Mouse (Mus musculus): ENCODE measurements around the gene Dnah1. TPM values are rescaled to one million over a fixed set of nuclear protein-coding genes. Genes with fewer than 3 reads are reported as not detected.

Gene Dnah1
- polyA plus RNA-seq, 1 experiment from 2014 or later: 4.6 TPM

Other genes starting within 250 kb of the Dnah1 start
- gene Smim4, start 194.9 kb downstream of the Dnah1 start, polyA plus RNA-seq (2015; fragmentation: Nextera tagmentation; extraction: Ambion mirVana): 59.3 and 61.1 TPM in 2 replicates
- gene Nt5dc2, start 192.8 kb downstream of the Dnah1 start, polyA plus RNA-seq (2015; fragmentation: Nextera tagmentation; extraction: Ambion mirVana): 269 and 270 TPM in 2 replicates
- gene Stab1, start 155.3 kb downstream of the Dnah1 start, polyA plus RNA-seq (2015; fragmentation: Nextera tagmentation; extraction: Ambion mirVana): 20.9 and 22.4 TPM in 2 replicates
- 3.5 and 4.0 TPM in 2 replicates for gene Tnnc1, start 115.6 kb downstream of the Dnah1 start, polyA plus RNA-seq (2015; fragmentation: Nextera tagmentation; extraction: Ambion mirVana)
- 365 and 382 TPM in 2 replicates for gene Nisch, start 107.0 kb downstream of the Dnah1 start, polyA plus RNA-seq (2015; fragmentation: Nextera tagmentation; extraction: Ambion mirVana)
- 0.60 and 0.80 TPM in 2 replicates for gene Sema3g, start 106.0 kb downstream of the Dnah1 start, polyA plus RNA-seq (2015; fragmentation: Nextera tagmentation; extraction: Ambion mirVana)
- 8.9 and 9.4 TPM in 2 replicates for gene Phf7, start 72.6 kb downstream of the Dnah1 start, polyA plus RNA-seq (2015; fragmentation: Nextera tagmentation; extraction: Ambion mirVana)
- 101 and 113 TPM in 2 replicates for gene Bap1, start 72.4 kb downstream of the Dnah1 start, polyA plus RNA-seq (2015; fragmentation: Nextera tagmentation; extraction: Ambion mirVana)
- gene Capn7, start 12.7 kb upstream of the Dnah1 start, polyA plus RNA-seq (2015; fragmentation: Nextera tagmentation; extraction: Ambion mirVana): 80.2 and 83.1 TPM in 2 replicates
- gene Sh3bp5, start 112.2 kb upstream of the Dnah1 start, polyA plus RNA-seq (2015; fragmentation: Nextera tagmentation; extraction: Ambion mirVana): 131 and 144 TPM in 2 replicates
- gene Eaf1, start 170.5 kb upstream of the Dnah1 start, polyA plus RNA-seq (2015; fragmentation: Nextera tagmentation; extraction: Ambion mirVana): 8.1 and 9.8 TPM in 2 replicates
- 37.9 and 43.9 TPM in 2 replicates for gene Mettl6, start 171.1 kb upstream of the Dnah1 start, polyA plus RNA-seq (2015; fragmentation: Nextera tagmentation; extraction: Ambion mirVana)

Data from hindbrain, embryonic 15.5 days (tissue).